Mouse (Mus musculus) heart, adult 2 months (tissue): ENCODE data around the gene Thbs4. TPM values are rescaled to one million over a fixed set of nuclear protein-coding genes. Genes with fewer than 3 reads are reported as not detected.

Experiments
- DNase-seq, 2 experiments: peaks; one replicate each; pipeline ENCODE4 v3.0.0; 2021
- H3K27ac ChIP-seq: fragments of 200-600 bp; 2 replicates; pipeline ENCODE4 v1.8.1; 2022
- H3K27me3 ChIP-seq: fragments of 200-500 bp; 2 replicates; pipeline ENCODE4 v1.6.1; 2012; ENCODE audit warnings: mild to moderate bottlenecking, low read length, inconsistent platforms, mixed read lengths; ENCODE audit not compliant: control insufficient read depth, insufficient read depth
- H3K36me3 ChIP-seq: fragments of 200-500 bp; 2 replicates; pipeline ENCODE4 v1.6.1; 2012; ENCODE audit warnings: low read length, inconsistent platforms; ENCODE audit not compliant: control insufficient read depth, insufficient read depth
- H3K4me1 ChIP-seq: fragments of 200-500 bp; 2 replicates; pipeline ENCODE4 v1.6.1; 2011; ENCODE audit warnings: low read length; ENCODE audit not compliant: control insufficient read depth, insufficient read depth
- H3K4me3 ChIP-seq: fragments of 200-600 bp; 2 replicates; pipeline ENCODE4 v1.8.1; 2022
- H3K79me2 ChIP-seq: fragments of 200-500 bp; replicated peaks from 2 replicates; pipeline ENCODE4 v1.6.1; 2012; ENCODE audit warnings: mild to moderate bottlenecking, inconsistent platforms, low read length, moderate library complexity, mixed read lengths; ENCODE audit not compliant: control insufficient read depth, insufficient read depth
- H3K9ac ChIP-seq: fragments of 200-500 bp; 2 replicates; pipeline ENCODE4 v1.6.1; 2012; ENCODE audit warnings: low read depth, mild to moderate bottlenecking, control low read depth, inconsistent platforms, low read length, mixed read lengths
- CTCF ChIP-seq: fragments of 200-600 bp; IDR thresholded peaks from 2 replicates; pipeline ENCODE4 v1.8.1; 2022; ENCODE audit warnings: antibody characterized with exemption, mild to moderate bottlenecking, moderate library complexity
- EP300 ChIP-seq: fragments of 200-500 bp; IDR thresholded peaks from 2 replicates; pipeline ENCODE4 v1.6.1; 2011; ENCODE audit warnings: low read depth, low read length, control low read depth; ENCODE audit not compliant: insufficient read depth
- POLR2A ChIP-seq: fragments of 200-500 bp; IDR thresholded peaks from 2 replicates; pipeline ENCODE4 v1.6.1; 2011; ENCODE audit warnings: mild to moderate bottlenecking, low read depth, low read length, control low read depth; ENCODE audit not compliant: insufficient read depth
- WGBS: fragments of 180-500 bp; shearing (Covaris S2); methylation state at CpG from one replicate; pipeline ENCODE4 v1.1.7; 2018; 5-methylcytosine and 5-hydroxymethylcytosine counted together
- intact Hi-C: fragments of 180-260 bp; cut with DNase I; formaldehyde crosslinking; loops from one replicate; pipeline ENCODE4 v1.15.1; 2025
- polyA plus RNA-seq: library from polyadenylated mRNA; depleted of rRNA; stranded (reverse); fragments of >200 nt; gene quantifications from 2 replicates; pipeline ENCODE4 v1.2.3, GENCODE M21; 2012
- total RNA-seq, 2 experiments: library from RNA; stranded (reverse); gene quantifications; 2 replicates each; pipeline ENCODE4 v1.2.3; 2021

Gene Thbs4
- total and polyA plus RNA-seq, 3 experiments = 4.3 to 4.9 (median 4.6) TPM

DNA sequence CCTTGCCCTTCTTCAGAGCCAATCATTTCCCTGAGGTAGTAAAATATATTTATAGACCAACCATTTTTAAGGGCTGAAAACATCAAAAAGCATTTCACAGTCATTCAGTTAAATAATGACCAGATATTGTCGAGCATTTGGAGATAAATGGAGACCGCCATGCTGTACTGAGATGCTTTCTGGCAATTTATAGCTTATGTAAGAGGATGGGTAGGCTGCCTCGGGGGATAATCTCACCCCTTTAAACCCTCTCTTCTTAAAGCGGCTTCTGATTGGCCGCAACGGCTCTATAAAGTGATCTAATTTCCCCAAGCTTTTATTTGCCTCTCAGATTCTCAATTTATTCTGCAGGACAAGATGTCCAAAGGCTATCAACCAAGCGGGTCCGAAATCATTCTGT lies 22.1 kb downstream of the Thbs4 start:
- H3K27me3 ChIP-seq = no peaks in the 10 kb centered on the region
- 87% methylated on average over 8 of the region's 8 CpGs for WGBS
- DNase-seq = no peak
- no peak overlapping the region for H3K4me3 ChIP-seq
- H3K79me2 ChIP-seq = no peaks in the 10 kb centered on the region
- no peak overlapping the region for H3K9ac ChIP-seq
- no peaks in the 10 kb centered on the region for H3K36me3 ChIP-seq
- intact Hi-C loops = no loop called here
- no peak overlapping the region for H3K27ac ChIP-seq
- TF ChIP-seq POLR2A = no peak
- TF ChIP-seq CTCF = no peak
- no peak for TF ChIP-seq EP300
- H3K4me1 ChIP-seq = no peaks in the 10 kb centered on the region

DNA sequence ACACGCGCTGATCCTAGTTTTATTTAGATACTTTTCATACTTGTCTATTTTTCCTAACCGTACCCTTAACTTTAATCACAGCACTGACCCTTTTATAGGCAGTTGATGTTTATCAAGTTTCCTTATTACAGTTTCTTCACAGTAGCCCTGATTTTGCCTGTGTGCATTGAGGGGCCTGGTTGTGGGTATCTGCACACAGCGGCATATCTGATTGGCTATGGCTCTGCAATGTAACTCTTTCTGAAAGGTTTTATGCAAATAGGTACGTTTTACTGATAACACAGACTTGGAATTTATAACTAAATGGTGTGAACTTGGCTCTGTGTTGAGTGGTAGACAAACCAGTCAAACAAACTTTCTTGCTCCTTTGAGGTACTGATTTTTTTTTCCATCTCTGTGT lies 23.1 kb downstream of the Thbs4 start:
- intact Hi-C loops = no loop called here

GRCm38 (mm10) chr13:92765454-92766242 lies 29.0 kb downstream of the Thbs4 start:
- H3K36me3 ChIP-seq = no peaks in the 10 kb centered on the region
- no peak for TF ChIP-seq POLR2A
- TF ChIP-seq EP300 = no peak
- TF ChIP-seq CTCF = no peak
- H3K4me1 ChIP-seq = no peaks in the 10 kb centered on the region
- intact Hi-C loops = no loop called here
- no peak overlapping the region for H3K4me3 ChIP-seq
- H3K27ac ChIP-seq = no peak overlapping the region
- H3K27me3 ChIP-seq = no peaks in the 10 kb centered on the region
- no peak for DNase-seq
- H3K79me2 ChIP-seq = no peaks in the 10 kb centered on the region
- no peak overlapping the region for H3K9ac ChIP-seq
- 77% methylated on average over 6 of the region's 6 CpGs for WGBS

More for the DNA sequence above, 23.1 kb downstream of the Thbs4 start:
- no peak for DNase-seq
- no peak overlapping the region for H3K4me3 ChIP-seq
- TF ChIP-seq EP300 = no peak
- no peak for TF ChIP-seq CTCF
- no peaks in the 10 kb centered on the region for H3K4me1 ChIP-seq
- H3K9ac ChIP-seq = no peak overlapping the region
- no peaks in the 10 kb centered on the region for H3K36me3 ChIP-seq
- no peaks in the 10 kb centered on the region for H3K27me3 ChIP-seq
- 81% methylated on average over 5 of the region's 5 CpGs for WGBS
- H3K27ac ChIP-seq = no peak overlapping the region
- H3K79me2 ChIP-seq = no peaks in the 10 kb centered on the region

DNA sequence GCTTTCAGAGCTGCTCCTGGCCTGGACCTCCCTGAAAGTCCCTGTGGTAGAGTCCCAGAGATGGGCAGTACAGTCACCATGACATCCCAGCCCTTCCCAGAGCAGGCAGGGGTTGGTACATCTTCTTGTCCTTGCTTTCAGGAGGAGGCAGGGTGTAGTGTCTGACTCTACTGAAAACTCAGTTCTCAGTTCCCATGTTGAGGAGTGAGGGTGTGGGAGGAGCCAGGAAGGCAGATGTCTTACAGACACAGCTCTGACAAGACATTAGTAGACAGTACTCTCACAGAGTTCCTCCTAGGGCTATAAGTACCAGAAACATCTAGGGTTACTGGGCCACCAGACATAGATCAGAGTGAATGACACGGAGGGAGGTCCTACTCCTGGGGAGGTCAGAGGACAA lies 32.3 kb downstream of the Thbs4 start:
- Histone ChIP-seq H3K36me3 (no peaks in the 10 kb centered on the region), H3K4me3 (no peak overlapping the region), H3K9ac (no peak overlapping the region), H3K27me3 (no peaks in the 10 kb centered on the region), H3K4me1 (no peaks in the 10 kb centered on the region), H3K27ac (no peak overlapping the region), H3K79me2 (no peaks in the 10 kb centered on the region)
- 67% methylated on average over 1 of the region's 1 CpGs for WGBS
- TF ChIP-seq POLR2A = no peak
- no peak for TF ChIP-seq EP300
- TF ChIP-seq CTCF = no peak
- intact Hi-C loops = no loop called here
- no peak for DNase-seq

DNA sequence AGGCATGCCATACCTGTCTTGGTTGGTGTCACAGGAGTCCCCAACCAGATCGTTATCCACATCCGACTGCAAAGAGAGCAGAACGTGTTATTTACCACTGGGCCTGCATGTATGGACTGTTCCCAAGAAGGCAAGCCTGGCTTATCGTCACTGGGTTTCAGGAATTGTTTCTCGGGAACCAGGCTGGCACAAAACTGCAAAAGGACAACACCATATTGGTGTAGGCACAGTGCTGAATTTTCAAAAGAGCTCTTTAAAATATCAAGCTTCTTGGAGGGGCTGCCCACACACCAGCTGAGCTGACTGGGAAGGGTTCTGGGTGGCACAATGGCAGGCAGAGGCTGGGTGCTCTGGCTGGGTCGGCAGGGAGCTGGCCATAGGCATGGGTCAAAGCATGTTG lies 34.1 kb downstream of the Thbs4 start:
- TF ChIP-seq CTCF = no peak
- no peak for TF ChIP-seq EP300
- no peak for TF ChIP-seq POLR2A
- no peak overlapping the region for H3K27ac ChIP-seq
- WGBS = 92% methylated on average over 6 of the region's 6 CpGs
- no peaks in the 10 kb centered on the region for H3K27me3 ChIP-seq
- intact Hi-C loops = no loop called here
- H3K4me1 ChIP-seq = no peaks in the 10 kb centered on the region
- no peak overlapping the region for H3K4me3 ChIP-seq
- DNase-seq = no peak
- H3K79me2 ChIP-seq = no peaks in the 10 kb centered on the region
- H3K9ac ChIP-seq = no peak overlapping the region
- no peaks in the 10 kb centered on the region for H3K36me3 ChIP-seq

DNA sequence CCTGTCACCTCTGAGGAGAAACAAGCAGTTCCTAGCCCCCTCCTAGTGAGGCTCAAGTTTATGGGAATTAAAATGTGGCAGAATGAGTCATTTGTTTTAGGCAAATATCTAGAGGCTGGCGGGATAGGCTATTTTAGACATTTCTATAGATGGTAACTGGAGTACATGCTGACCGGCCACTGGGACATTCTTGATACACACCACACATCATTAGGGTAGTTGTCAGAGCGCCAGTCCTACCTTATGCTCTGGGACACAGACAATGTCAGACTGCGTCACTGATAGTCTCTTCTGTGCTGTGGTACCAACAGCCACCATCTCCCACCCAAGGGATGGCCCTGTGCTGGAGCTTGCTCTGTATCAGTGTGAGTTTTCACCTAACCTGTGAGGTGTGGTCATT lies 35.5 kb downstream of the Thbs4 start:
- Histone ChIP-seq H3K4me3 (no peak overlapping the region), H3K9ac (no peak overlapping the region), H3K4me1 (no peaks in the 10 kb centered on the region), H3K27me3 (no peaks in the 10 kb centered on the region), H3K36me3 (no peaks in the 10 kb centered on the region), H3K27ac (no peak overlapping the region), H3K79me2 (no peaks in the 10 kb centered on the region)
- TF ChIP-seq CTCF = no peak
- no peak for TF ChIP-seq POLR2A
- TF ChIP-seq EP300 = no peak
- 64% methylated on average over 4 of the region's 4 CpGs for WGBS
- intact Hi-C loops = loop anchor here (10.0 kb wide), 3 partner anchors 306 to 966 kb away; no protein-coding TSS in a partner anchor
- no peak for DNase-seq
